In the genomic region with DNA sequence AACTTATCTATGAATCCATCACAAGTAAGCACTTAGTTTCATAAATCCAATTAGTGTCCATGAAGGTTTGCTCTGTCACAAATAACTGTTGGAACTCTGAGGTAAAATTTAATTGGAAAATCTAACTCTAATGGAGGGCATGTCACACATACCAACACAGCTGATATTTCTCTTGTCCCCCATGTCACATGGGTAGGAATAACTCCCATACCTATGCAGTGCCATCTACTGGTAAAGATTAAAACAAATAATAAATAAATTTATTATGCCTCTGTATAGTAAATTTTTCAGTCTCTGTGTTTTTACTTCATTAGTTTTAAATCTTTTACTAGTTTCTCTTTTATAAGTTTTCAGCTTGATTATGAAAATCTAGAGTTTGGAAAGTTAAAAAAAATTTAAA, we compare ENCODE assay signal across 18 mouse cellular contexts. TPM values are rescaled to one million over a fixed set of nuclear protein-coding genes. Genes with fewer than 3 reads are reported as not detected.
"Had no signal": no experiment of that assay in that cellular context is flagged by ENCODE, and none has a peak within 500 bp of the region (broad histone marks: within the 10 kb centered on the region; RNA-seq: fewer than 3 reads in every experiment).

No protein-coding gene starts in this region.

- H3K4me3 ChIP-seq: limb, embryonic 15.5 days; liver, embryonic 12.5 days; megakaryocyte, embryonic 14.5 days; midbrain, embryonic 12.5 days; neural tube, embryonic 13.5 days; stomach, embryonic 15.5 days had no signal

- H3K9ac ChIP-seq: limb, embryonic 15.5 days; liver, embryonic 12.5 days; midbrain, embryonic 12.5 days; neural tube, embryonic 13.5 days; stomach, embryonic 15.5 days had no signal

- H3K36me3 ChIP-seq: limb, embryonic 15.5 days; liver, embryonic 12.5 days; midbrain, embryonic 12.5 days; neural tube, embryonic 13.5 days; stomach, embryonic 15.5 days had no signal

- ATAC-seq: liver, embryonic 12.5 days; midbrain, embryonic 16.5 days had no signal

- H3K9me3 ChIP-seq: limb, embryonic 15.5 days; liver, embryonic 12.5 days; megakaryocyte, embryonic 14.5 days; midbrain, embryonic 12.5 days; neural tube, embryonic 13.5 days; stomach, embryonic 15.5 days had no signal

- H3K27me3 ChIP-seq: limb, embryonic 15.5 days; liver, embryonic 12.5 days; megakaryocyte, embryonic 14.5 days; midbrain, embryonic 12.5 days; neural tube, embryonic 13.5 days had no signal

- H3K4me1 ChIP-seq: limb, embryonic 15.5 days; liver, embryonic 12.5 days; megakaryocyte, embryonic 14.5 days; midbrain, embryonic 12.5 days; stomach, embryonic 15.5 days had no signal

- H3K4me2 ChIP-seq: limb, embryonic 15.5 days; liver, embryonic 12.5 days; midbrain, embryonic 12.5 days; neural tube, embryonic 13.5 days; stomach, embryonic 15.5 days had no signal

- H3K27ac ChIP-seq: limb, embryonic 15.5 days; liver, embryonic 12.5 days; midbrain, embryonic 12.5 days; neural tube, embryonic 13.5 days; stomach, embryonic 15.5 days had no signal

- DNase-seq: kidney, adult 11 months; kidney, adult 9 months; kidney, postnatal 14 days; layer of hippocampus, postnatal 36 days; lung, postnatal 36 days; retina, postnatal 1 day; right cerebral cortex, postnatal 14 days; thymus, postnatal 4 days had no signal

RNA-seq across cellular contexts. Expression of a gene that starts 30.4 kb away (rescaled TPM):
- polyA plus RNA-seq: large intestine, adult 2 months; liver, embryonic 16.5 days; spleen, adult 2 months had no signal
